Mouse (Mus musculus): ENCODE results near the gene Apol7e. TPM values are rescaled to one million over a fixed set of nuclear protein-coding genes. Genes with fewer than 3 reads are reported as not detected.

Gene Apol7e
- polyA plus RNA-seq, 1 experiment from 2014 or later: 0.29 TPM

- H3K36me3 ChIP-seq (ENCODE audit: control insufficient read depth, insufficient read depth): peaks cover 64% of the 10 kb centered on the region
- H3K4me2 ChIP-seq (ENCODE audit: low read depth, low read length): no peak overlapping the region
- H3K9me3 ChIP-seq (replicated peaks; ENCODE audit: control insufficient read depth, low read length): no peaks in the 10 kb centered on the region
- no peak overlapping the region for H3K27ac ChIP-seq (ENCODE audit: low read length)
- no peaks in the 10 kb centered on the region for H3K27me3 ChIP-seq (ENCODE audit: control insufficient read depth, insufficient read depth, low read length)
- ATAC-seq (replicated peaks; ENCODE audit: extremely low read depth, insufficient read depth, low FRiP score): no peak
- no peak overlapping the region for H3K9ac ChIP-seq (ENCODE audit: low read length)
- 75% methylated on average over 22 of the region's 22 CpGs for WGBS
- no peak overlapping the region for H3K4me3 ChIP-seq (ENCODE audit: low read length)
- H3K4me1 ChIP-seq (ENCODE audit: control insufficient read depth, insufficient read depth, low read length): no peaks in the 10 kb centered on the region
These were observed 63.1 kb downstream of the Apol7e start for GRCm38 (mm10) chr15:77761561-77762380.

GRCm38 (mm10) chr15:77763050-77763449 lies 64.4 kb downstream of the Apol7e start:
- Histone ChIP-seq H3K4me2 (ENCODE audit: low read depth, low read length) (no peak overlapping the region), H3K9ac (ENCODE audit: low read length) (no peak overlapping the region), H3K27ac (ENCODE audit: low read length) (no peak overlapping the region), H3K27me3 (ENCODE audit: control insufficient read depth, insufficient read depth, low read length) (no peaks in the 10 kb centered on the region), H3K4me3 (ENCODE audit: low read length) (no peak overlapping the region), H3K9me3 (replicated peaks; ENCODE audit: control insufficient read depth, low read length) (no peaks in the 10 kb centered on the region), H3K4me1 (ENCODE audit: control insufficient read depth, insufficient read depth, low read length) (no peaks in the 10 kb centered on the region), H3K36me3 (ENCODE audit: control insufficient read depth, insufficient read depth) (peaks cover 77% of the 10 kb centered on the region)
- no peak for ATAC-seq (replicated peaks; ENCODE audit: extremely low read depth, insufficient read depth, low FRiP score)
- WGBS: 91% methylated on average over 16 of the region's 16 CpGs

GRCm38 (mm10) chr15:77763702-77764101 lies 65.0 kb downstream of the Apol7e start:
- Histone ChIP-seq H3K36me3 (ENCODE audit: control insufficient read depth, insufficient read depth) (peaks cover 83% of the 10 kb centered on the region), H3K4me1 (ENCODE audit: control insufficient read depth, insufficient read depth, low read length) (no peaks in the 10 kb centered on the region), H3K9ac (ENCODE audit: low read length) (no peak overlapping the region), H3K27me3 (ENCODE audit: control insufficient read depth, insufficient read depth, low read length) (no peaks in the 10 kb centered on the region), H3K27ac (ENCODE audit: low read length) (no peak overlapping the region), H3K4me3 (ENCODE audit: low read length) (no peak overlapping the region), H3K4me2 (ENCODE audit: low read depth, low read length) (no peak overlapping the region), H3K9me3 (replicated peaks; ENCODE audit: control insufficient read depth, low read length) (no peaks in the 10 kb centered on the region)
- WGBS: 81% methylated on average over 11 of the region's 11 CpGs
- no peak for ATAC-seq (replicated peaks; ENCODE audit: extremely low read depth, insufficient read depth, low FRiP score)

- Histone ChIP-seq H3K9me3 (replicated peaks; ENCODE audit: control insufficient read depth, low read length) (no peaks in the 10 kb centered on the region), H3K4me1 (ENCODE audit: control insufficient read depth, insufficient read depth, low read length) (no peaks in the 10 kb centered on the region), H3K36me3 (ENCODE audit: control insufficient read depth, insufficient read depth) (peaks cover 91% of the 10 kb centered on the region), H3K4me2 (ENCODE audit: low read depth, low read length) (no peak overlapping the region), H3K27ac (ENCODE audit: low read length) (peak overlapping the region; percentile 30; the same call in 1 of the 2 replicates), H3K4me3 (ENCODE audit: low read length) (no peak overlapping the region), H3K9ac (ENCODE audit: low read length) (no peak overlapping the region), H3K27me3 (ENCODE audit: control insufficient read depth, insufficient read depth, low read length) (no peaks in the 10 kb centered on the region)
- ATAC-seq (replicated peaks; ENCODE audit: extremely low read depth, insufficient read depth, low FRiP score): 0 out of 2 replicates have a peak, but pooled peaks have one; percentile 14
- WGBS: 64% methylated on average over 13 of the region's 13 CpGs
These were observed 65.8 kb downstream of the Apol7e start for GRCm38 (mm10) chr15:77764391-77765006.

GRCm38 (mm10) chr15:77765484-77766093 lies 66.9 kb downstream of the Apol7e start:
- no peak overlapping the region for H3K27ac ChIP-seq (ENCODE audit: low read length)
- H3K4me3 ChIP-seq (ENCODE audit: low read length): no peak overlapping the region
- peaks cover 93% of the 10 kb centered on the region for H3K36me3 ChIP-seq (ENCODE audit: control insufficient read depth, insufficient read depth)
- H3K4me2 ChIP-seq (ENCODE audit: low read depth, low read length): no peak overlapping the region
- H3K9ac ChIP-seq (ENCODE audit: low read length): no peak overlapping the region
- no peaks in the 10 kb centered on the region for H3K27me3 ChIP-seq (ENCODE audit: control insufficient read depth, insufficient read depth, low read length)
- WGBS: 91% methylated on average over 16 of the region's 16 CpGs
- ATAC-seq (replicated peaks; ENCODE audit: extremely low read depth, insufficient read depth, low FRiP score): no peak
- H3K9me3 ChIP-seq (replicated peaks; ENCODE audit: control insufficient read depth, low read length): no peaks in the 10 kb centered on the region
- no peaks in the 10 kb centered on the region for H3K4me1 ChIP-seq (ENCODE audit: control insufficient read depth, insufficient read depth, low read length)

GRCm38 (mm10) chr15:77766981-77767380 lies 68.3 kb downstream of the Apol7e start:
- WGBS: 91% methylated on average over 11 of the region's 11 CpGs

More at GRCm38 (mm10) chr15:77766981-77767380, 68.3 kb downstream of the Apol7e start:
- no peaks in the 10 kb centered on the region for H3K27me3 ChIP-seq (ENCODE audit: control insufficient read depth, insufficient read depth, low read length)
- peaks cover 95% of the 10 kb centered on the region for H3K36me3 ChIP-seq (ENCODE audit: control insufficient read depth, insufficient read depth)
- no peaks in the 10 kb centered on the region for H3K9me3 ChIP-seq (replicated peaks; ENCODE audit: control insufficient read depth, low read length)
- no peak overlapping the region for H3K4me2 ChIP-seq (ENCODE audit: low read depth, low read length)
- no peak for ATAC-seq (replicated peaks; ENCODE audit: extremely low read depth, insufficient read depth, low FRiP score)
- no peak overlapping the region for H3K4me3 ChIP-seq (ENCODE audit: low read length)
- no peak overlapping the region for H3K9ac ChIP-seq (ENCODE audit: low read length)
- H3K4me1 ChIP-seq (ENCODE audit: control insufficient read depth, insufficient read depth, low read length): no peaks in the 10 kb centered on the region
- no peak overlapping the region for H3K27ac ChIP-seq (ENCODE audit: low read length)

Other genes starting within 250 kb of the Apol7e start
- gene Apol10a, start 221.8 kb upstream of the Apol7e start, polyA plus RNA-seq (2015; fragmentation: Nextera tagmentation; extraction: Ambion mirVana): 0.12 TPM in 1 of 2 replicates, not detected in the other
- not detected in 2 replicates for gene Apol11a, start 190.6 kb upstream of the Apol7e start, polyA plus RNA-seq (2015; fragmentation: Nextera tagmentation; extraction: Ambion mirVana)
- gene Apol7c, start 165.5 kb upstream of the Apol7e start, polyA plus RNA-seq (2015; fragmentation: Nextera tagmentation; extraction: Ambion mirVana): 0.10 and 0.21 TPM in 2 replicates
- not detected in 2 replicates for gene 1700025B11Rik, start 137.0 kb upstream of the Apol7e start, polyA plus RNA-seq (2015; fragmentation: Nextera tagmentation; extraction: Ambion mirVana)
- 0.09 and 0.16 TPM in 2 replicates for gene Apol10b, start 102.7 kb upstream of the Apol7e start, polyA plus RNA-seq (2015; fragmentation: Nextera tagmentation; extraction: Ambion mirVana)
- gene Gm36245, start 99.6 kb upstream of the Apol7e start, polyA plus RNA-seq (2015; fragmentation: Nextera tagmentation; extraction: Ambion mirVana): not detected in 2 replicates
- gene Apol11b, start 55.6 kb upstream of the Apol7e start, polyA plus RNA-seq (2015; fragmentation: Nextera tagmentation; extraction: Ambion mirVana): 0.25 and 0.33 TPM in 2 replicates
- gene Apol9b, start 30.2 kb downstream of the Apol7e start, polyA plus RNA-seq (2015; fragmentation: Nextera tagmentation; extraction: Ambion mirVana): 0.17 and 0.21 TPM in 2 replicates
- 0.05 TPM in 1 of 2 replicates, not detected in the other for gene Apol8, start 58.1 kb downstream of the Apol7e start, polyA plus RNA-seq (2015; fragmentation: Nextera tagmentation; extraction: Ambion mirVana)
- gene Myh9, start 143.3 kb downstream of the Apol7e start, polyA plus RNA-seq (2015; fragmentation: Nextera tagmentation; extraction: Ambion mirVana): 22.8 and 29.7 TPM in 2 replicates
- gene Txn2, start 230.1 kb downstream of the Apol7e start, polyA plus RNA-seq (2015; fragmentation: Nextera tagmentation; extraction: Ambion mirVana): 321 and 325 TPM in 2 replicates

All from heart, embryonic 16.5 days (tissue).